Mouse (Mus musculus): ENCODE measurements at regions not wholly inside any gene's neighbourhood (a gene's known extent, or its start where the extent isn't known, plus 50 kb on each side); places are given as distances from the start of the nearest gene placed in this dataset.

GRCm38 (mm10) chr16:30205816-30206356 is 61.4 kb downstream of the Cpn2 start:
- Histone ChIP-seq H3K27ac (ENCODE audit: low read depth, low read length) (no peak overlapping the region), H3K9me3 (ENCODE audit: control insufficient read depth, low read length) (peaks cover 5% of the 10 kb centered on the region), H3K4me3 (ENCODE audit: low read depth, low read length) (no peak overlapping the region), H3K4me1 (replicated peaks; ENCODE audit: control insufficient read depth, insufficient read depth, low read length) (no peaks in the 10 kb centered on the region), H3K4me2 (no peak overlapping the region), H3K27me3 (replicated peaks; ENCODE audit: control insufficient read depth, insufficient read depth, low read length) (peaks cover 8% of the 10 kb centered on the region), H3K36me3 (ENCODE audit: control insufficient read depth, insufficient read depth, low read length) (no peaks in the 10 kb centered on the region), H3K9ac (ENCODE audit: low read depth, low read length) (no peak overlapping the region)
- 42% methylated on average over 15 of the region's 15 CpGs for WGBS
- DNase-seq (ENCODE audit: low spot score) (no peak), ATAC-seq (replicated peaks; ENCODE audit: low FRiP score) (no peak)

All from liver, embryonic 11.5 days (tissue).